Mouse (Mus musculus): Measurements from ENCODE around the gene Stab2. TPM values are rescaled to one million over a fixed set of nuclear protein-coding genes. Genes with fewer than 3 reads are reported as not detected.

Gene Stab2
- polyA plus RNA-seq, 2 experiments: 10.8 to 17.9 TPM

DNA sequence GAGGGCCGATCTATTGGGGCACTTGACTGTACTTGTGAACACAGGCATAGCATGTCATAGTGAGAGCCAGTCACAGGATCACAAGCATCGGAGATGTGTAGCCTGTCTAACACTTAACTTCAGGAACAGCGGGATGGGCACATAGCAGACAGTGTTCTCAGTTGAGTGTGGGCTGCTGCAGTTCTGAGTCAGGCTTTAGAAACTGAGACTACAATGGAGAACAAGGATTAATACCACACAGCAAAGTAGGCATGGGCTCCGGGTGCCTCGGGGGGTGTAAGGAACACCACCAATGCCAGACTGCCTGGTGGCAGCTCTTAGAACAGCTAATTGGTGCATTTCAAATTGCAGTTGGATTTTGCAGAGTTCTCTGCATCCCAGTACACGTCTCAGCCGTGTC lies 186.8 kb downstream of the Stab2 start:
- H3K36me3 ChIP-seq (replicated peaks; ENCODE audit: control insufficient read depth, insufficient read depth, low read depth): no peaks in the 10 kb centered on the region
- TF ChIP-seq EP300 (IDR thresholded peaks at IDR 0.05; ENCODE audit: low read depth): no peak

DNA sequence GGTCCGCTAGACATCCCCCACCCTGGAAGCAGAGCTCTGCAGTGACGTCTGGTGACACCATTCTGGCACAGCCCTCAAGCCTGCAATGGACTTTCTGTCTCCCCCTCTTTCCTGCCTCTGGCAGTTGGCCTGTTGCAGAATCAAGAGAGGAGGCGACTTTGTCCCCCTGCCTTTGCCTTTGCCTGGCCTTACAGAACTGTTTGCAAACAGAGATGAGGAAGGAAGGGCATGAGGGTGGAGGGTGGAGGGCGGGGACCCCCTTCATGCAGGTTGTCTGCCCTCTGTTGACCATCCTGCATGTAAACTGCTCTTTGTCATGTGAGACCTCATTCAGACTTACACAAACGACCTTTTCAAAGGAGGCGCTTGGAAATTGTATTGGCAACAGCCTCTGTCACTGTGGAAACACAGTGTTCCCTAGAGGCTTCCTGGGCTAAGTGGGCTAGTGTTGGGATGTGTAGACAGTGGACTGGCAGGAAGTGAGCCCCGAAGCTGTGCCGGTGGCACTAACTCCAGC lies 188.1 kb downstream of the Stab2 start:
- H3K27ac ChIP-seq: no peak overlapping the region
- H3K4me3 ChIP-seq (ENCODE audit: insufficient read depth in 1 of 2, low read depth in 2 of 2, low read length in 2 of 2): no peak overlapping the region

More for the DNA sequence above, 186.8 kb downstream of the Stab2 start:
- no peak overlapping the region for H3K27ac ChIP-seq
- 77% methylated on average over 7 of the region's 7 CpGs for WGBS (ENCODE audit: insufficient replicate concordance)
- no peaks in the 10 kb centered on the region for H3K27me3 ChIP-seq (ENCODE audit: control insufficient read depth, insufficient read depth, low read length)
- DNase-seq (ENCODE audit: low read depth in 3 of 3, low spot score in 3 of 3) (no peak), ATAC-seq (ENCODE audit: insufficient read depth) (no peak)
- no peak overlapping the region for H3K4me2 ChIP-seq (ENCODE audit: low read depth)
- no peaks in the 10 kb centered on the region for H3K9me3 ChIP-seq (ENCODE audit: control insufficient read depth, low read length)
- H3K4me3 ChIP-seq (ENCODE audit: insufficient read depth in 1 of 2, low read depth in 2 of 2, low read length in 2 of 2): no peak overlapping the region
- no peak overlapping the region for H3K9ac ChIP-seq (replicated peaks)
- H3K4me1 ChIP-seq (replicated peaks; ENCODE audit: control insufficient read depth in 2 of 2, insufficient read depth in 2 of 2, low read length in 1 of 2): 0 out of 4 replicates have a peak, but pooled peaks cover 0 to 6% of the 10 kb centered on the region in 2 experiments

DNA sequence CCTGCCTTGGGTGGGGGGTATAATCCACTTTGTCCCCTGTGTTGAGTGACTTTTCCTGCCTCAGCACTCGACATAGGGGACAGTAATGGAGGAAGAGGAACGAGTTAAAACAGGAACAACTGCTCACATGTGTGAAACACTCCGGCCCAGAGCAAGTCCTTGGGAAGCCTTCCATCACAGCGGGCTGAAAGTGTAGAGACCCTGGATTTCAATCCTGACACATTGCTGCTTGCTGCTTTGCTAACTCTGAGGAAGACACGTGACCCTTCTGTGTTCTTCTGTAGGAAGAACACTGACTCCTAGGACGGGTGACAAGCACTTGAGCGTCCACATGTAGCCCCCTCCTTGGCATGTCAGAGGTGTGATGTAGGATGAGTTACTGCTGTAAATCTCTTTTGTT lies 192.7 kb downstream of the Stab2 start:
- TF ChIP-seq EP300 (IDR thresholded peaks at IDR 0.05; ENCODE audit: low read depth) (no peak), CTCF (IDR thresholded peaks at IDR 0.05; ENCODE audit: low read depth) (no peak)
- no peaks in the 10 kb centered on the region for H3K9me3 ChIP-seq (ENCODE audit: control insufficient read depth, low read length)
- ATAC-seq (ENCODE audit: insufficient read depth): no peak
- H3K4me2 ChIP-seq (ENCODE audit: low read depth): no peak overlapping the region
- no peak overlapping the region for H3K4me3 ChIP-seq (ENCODE audit: insufficient read depth in 1 of 2, low read depth in 2 of 2, low read length in 2 of 2)
- no peaks in the 10 kb centered on the region for H3K27me3 ChIP-seq (ENCODE audit: control insufficient read depth, insufficient read depth, low read length)
- no peak overlapping the region for H3K27ac ChIP-seq
- no peak overlapping the region for H3K9ac ChIP-seq (replicated peaks)
- no peaks in the 10 kb centered on the region for H3K36me3 ChIP-seq (replicated peaks; ENCODE audit: control insufficient read depth, insufficient read depth, low read depth)
- 55% methylated on average over 7 of the region's 7 CpGs for WGBS (ENCODE audit: insufficient replicate concordance)
- DNase-seq (ENCODE audit: low read depth in 3 of 3, low spot score in 3 of 3): no peak
- 0 out of 4 replicates have a peak, but pooled peaks cover 0 to 7% of the 10 kb centered on the region in 2 experiments for H3K4me1 ChIP-seq (replicated peaks; ENCODE audit: control insufficient read depth in 2 of 2, insufficient read depth in 2 of 2, low read length in 1 of 2)

More for the DNA sequence above, 188.1 kb downstream of the Stab2 start:
- 53% methylated on average over 8 of the region's 8 CpGs for WGBS (ENCODE audit: insufficient replicate concordance)
- no peak for TF ChIP-seq EP300 (IDR thresholded peaks at IDR 0.05; ENCODE audit: low read depth)
- TF ChIP-seq CTCF (IDR thresholded peaks at IDR 0.05; ENCODE audit: low read depth): no peak
- DNase-seq (ENCODE audit: low read depth in 3 of 3, low spot score in 3 of 3) (no peak), ATAC-seq (ENCODE audit: insufficient read depth) (no peak)
- 0 out of 4 replicates have a peak, but pooled peaks cover 0 to 7% of the 10 kb centered on the region in 2 experiments for H3K4me1 ChIP-seq (replicated peaks; ENCODE audit: control insufficient read depth in 2 of 2, insufficient read depth in 2 of 2, low read length in 1 of 2)
- no peaks in the 10 kb centered on the region for H3K36me3 ChIP-seq (replicated peaks; ENCODE audit: control insufficient read depth, insufficient read depth, low read depth)
- no peaks in the 10 kb centered on the region for H3K27me3 ChIP-seq (ENCODE audit: control insufficient read depth, insufficient read depth, low read length)
- H3K4me2 ChIP-seq (ENCODE audit: low read depth): no peak overlapping the region
- no peaks in the 10 kb centered on the region for H3K9me3 ChIP-seq (ENCODE audit: control insufficient read depth, low read length)
- no peak overlapping the region for H3K9ac ChIP-seq (replicated peaks)

GRCm38 (mm10) chr10:86814292-86815131 lies 193.3 kb downstream of the Stab2 start:
- no peak for ATAC-seq (ENCODE audit: insufficient read depth)
- H3K4me2 ChIP-seq (ENCODE audit: low read depth): no peak overlapping the region
- no peak for DNase-seq (ENCODE audit: low read depth in 3 of 3, low spot score in 3 of 3)

DNA sequence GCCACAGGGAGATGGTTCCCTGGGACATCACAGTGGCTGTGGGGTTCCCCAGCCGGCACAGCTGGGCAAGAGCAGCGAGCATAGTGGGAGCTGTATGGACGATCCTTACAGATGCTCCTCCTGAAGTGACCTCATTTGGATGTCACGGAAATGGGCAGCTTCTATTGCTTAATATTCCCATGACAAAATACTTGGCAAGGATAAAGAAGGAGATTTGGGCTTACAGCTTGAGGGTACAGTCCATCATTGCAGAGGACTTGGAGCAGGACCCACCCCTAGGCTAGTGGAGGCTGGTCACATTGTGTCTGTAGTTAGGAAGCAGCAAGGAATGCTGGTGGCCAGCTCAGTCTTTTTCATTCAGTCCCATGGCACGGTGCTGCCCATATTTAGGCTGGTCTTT lies 197.2 kb downstream of the Stab2 start:
- no peak overlapping the region for H3K9ac ChIP-seq (replicated peaks)
- no peak overlapping the region for H3K4me3 ChIP-seq (ENCODE audit: insufficient read depth in 1 of 2, low read depth in 2 of 2, low read length in 2 of 2)
- no peaks in the 10 kb centered on the region for H3K4me1 ChIP-seq (replicated peaks; ENCODE audit: control insufficient read depth in 2 of 2, insufficient read depth in 2 of 2, low read length in 1 of 2)
- TF ChIP-seq CTCF (IDR thresholded peaks at IDR 0.05; ENCODE audit: low read depth) (no peak), EP300 (IDR thresholded peaks at IDR 0.05; ENCODE audit: low read depth) (no peak)
- ATAC-seq (ENCODE audit: insufficient read depth) (no peak), DNase-seq (ENCODE audit: low read depth in 3 of 3, low spot score in 3 of 3) (no peak)
- no peak overlapping the region for H3K4me2 ChIP-seq (ENCODE audit: low read depth)
- no peaks in the 10 kb centered on the region for H3K27me3 ChIP-seq (ENCODE audit: control insufficient read depth, insufficient read depth, low read length)
- H3K9me3 ChIP-seq (ENCODE audit: control insufficient read depth, low read length): no peaks in the 10 kb centered on the region
- no peaks in the 10 kb centered on the region for H3K36me3 ChIP-seq (replicated peaks; ENCODE audit: control insufficient read depth, insufficient read depth, low read depth)
- H3K27ac ChIP-seq: no peak overlapping the region
- WGBS (ENCODE audit: insufficient replicate concordance): 68% methylated on average over 5 of the region's 5 CpGs

More at GRCm38 (mm10) chr10:86814292-86815131, 193.3 kb downstream of the Stab2 start:
- TF ChIP-seq CTCF (IDR thresholded peaks at IDR 0.05; ENCODE audit: low read depth) (no peak), EP300 (IDR thresholded peaks at IDR 0.05; ENCODE audit: low read depth) (no peak)
- H3K4me1 ChIP-seq (replicated peaks; ENCODE audit: control insufficient read depth in 2 of 2, insufficient read depth in 2 of 2, low read length in 1 of 2): 0 out of 4 replicates have a peak, but pooled peaks cover 0 to 7% of the 10 kb centered on the region in 2 experiments
- no peaks in the 10 kb centered on the region for H3K9me3 ChIP-seq (ENCODE audit: control insufficient read depth, low read length)
- no peaks in the 10 kb centered on the region for H3K36me3 ChIP-seq (replicated peaks; ENCODE audit: control insufficient read depth, insufficient read depth, low read depth)
- H3K27me3 ChIP-seq (ENCODE audit: control insufficient read depth, insufficient read depth, low read length): no peaks in the 10 kb centered on the region
- WGBS (ENCODE audit: insufficient replicate concordance): 65% methylated on average over 19 of the region's 19 CpGs
- no peak overlapping the region for H3K4me3 ChIP-seq (ENCODE audit: insufficient read depth in 1 of 2, low read depth in 2 of 2, low read length in 2 of 2)
- no peak overlapping the region for H3K9ac ChIP-seq (replicated peaks)
- no peak overlapping the region for H3K27ac ChIP-seq
